Mouse (Mus musculus): ENCODE measurements at regions not wholly inside any gene's neighbourhood (a gene's known extent, or its start where the extent isn't known, plus 50 kb on each side); places are given as distances from the start of the nearest gene placed in this dataset.

- TF ChIP-seq EP300 (IDR thresholded peaks at IDR 0.05) = no peak
- no peak for TF ChIP-seq CTCF (IDR thresholded peaks at IDR 0.05)
These were observed 1131.4 kb upstream of the Flrt2 start for GRCm38 (mm10) chr12:94560374-94561194.

All from lung, postnatal 0 days (tissue).